Mouse (Mus musculus) neural tube, embryonic 12.5 days (tissue): ENCODE results near the gene Gramd2. TPM values are rescaled to one million over a fixed set of nuclear protein-coding genes. Genes with fewer than 3 reads are reported as not detected.

ENCODE experiments used
- ATAC-seq: fragments of 200-750 bp; cut with Nextera tagmentation; 2 replicates; pipeline ENCODE4 v1.8.0; 2017; ENCODE audit warnings: low read depth, mild to moderate bottlenecking, moderate TSS enrichment, moderate library complexity; ENCODE audit not compliant: low FRiP score
- H3K27ac ChIP-seq: fragments of 300-500 bp; sonication (generic); 2 replicates; pipeline ENCODE4 v1.5.1; 2016
- H3K27me3 ChIP-seq: fragments of 300-500 bp; sonication (generic); replicated peaks from 2 replicates; pipeline ENCODE4 v1.6.1; 2016; ENCODE audit warnings: mild to moderate bottlenecking
- H3K36me3 ChIP-seq: fragments of 300-500 bp; sonication (generic); 2 replicates; pipeline ENCODE4 v1.6.1; 2016; ENCODE audit warnings: mild to moderate bottlenecking
- H3K4me1 ChIP-seq: fragments of 300-500 bp; sonication (generic); 2 replicates; pipeline ENCODE4 v1.6.1; 2016
- H3K4me2 ChIP-seq: fragments of 300-500 bp; sonication (generic); replicated peaks from 2 replicates; pipeline ENCODE4 v1.6.1; 2016; ENCODE audit warnings: mild to moderate bottlenecking
- H3K4me3 ChIP-seq: fragments of 300-500 bp; sonication (generic); 2 replicates; pipeline ENCODE4 v1.5.1; 2016
- H3K9ac ChIP-seq: fragments of 300-500 bp; sonication (generic); 2 replicates; pipeline ENCODE4 v1.6.1; 2016; ENCODE audit warnings: mild to moderate bottlenecking
- H3K9me3 ChIP-seq: fragments of 300-500 bp; sonication (generic); 2 replicates; pipeline ENCODE4 v1.6.1; 2016; ENCODE audit warnings: mild to moderate bottlenecking
- WGBS: fragments of 180-500 bp; shearing (Covaris S2); methylation state at CpG from one replicate; pipeline ENCODE4 v1.1.7; 2016; 5-methylcytosine and 5-hydroxymethylcytosine counted together
- polyA plus RNA-seq: library from polyadenylated mRNA; unstranded; fragments of >200 nt; fragmentation: Nextera tagmentation; extraction: Ambion mirVana; gene quantifications from 2 replicates; pipeline ENCODE4 v1.2.1, GENCODE M21; 2016

The Gramd2 gene
- polyA plus RNA-seq, 1 experiment from 2014 or later: 0.56 TPM

- WGBS: 91% methylated on average over 12 of the region's 12 CpGs
- H3K9me3 ChIP-seq: no peaks in the 10 kb centered on the region
- H3K36me3 ChIP-seq: peaks cover 98% of the 10 kb centered on the region
- H3K4me1 ChIP-seq: no peaks in the 10 kb centered on the region
- H3K4me3 ChIP-seq: no peak overlapping the region
- no peaks in the 10 kb centered on the region for H3K27me3 ChIP-seq
- no peak for ATAC-seq
- no peak overlapping the region for H3K4me2 ChIP-seq
- H3K9ac ChIP-seq: no peak overlapping the region
- no peak overlapping the region for H3K27ac ChIP-seq
Observed at GRCm38 (mm10) chr9:59672195-59672894, 7.6 kb upstream of the Gramd2 start.

GRCm38 (mm10) chr9:59673427-59673826 lies 6.5 kb upstream of the Gramd2 start:
- ATAC-seq: no peak
- no peak overlapping the region for H3K27ac ChIP-seq
- 84% methylated on average over 2 of the region's 2 CpGs for WGBS
- H3K4me1 ChIP-seq: no peaks in the 10 kb centered on the region
- no peak overlapping the region for H3K4me3 ChIP-seq
- no peaks in the 10 kb centered on the region for H3K27me3 ChIP-seq
- no peak overlapping the region for H3K4me2 ChIP-seq
- H3K36me3 ChIP-seq: peaks cover 98% of the 10 kb centered on the region
- H3K9ac ChIP-seq: no peak overlapping the region
- no peaks in the 10 kb centered on the region for H3K9me3 ChIP-seq

- no peak overlapping the region for H3K4me2 ChIP-seq
- no peaks in the 10 kb centered on the region for H3K9me3 ChIP-seq
- H3K27me3 ChIP-seq: peaks cover 2% of the 10 kb centered on the region
- H3K27ac ChIP-seq: no peak overlapping the region
- H3K4me3 ChIP-seq: no peak overlapping the region
- H3K36me3 ChIP-seq: peaks cover 89% of the 10 kb centered on the region
- peaks cover 6% of the 10 kb centered on the region for H3K4me1 ChIP-seq
- WGBS: 89% methylated on average over 14 of the region's 14 CpGs
- no peak overlapping the region for H3K9ac ChIP-seq
- ATAC-seq: no peak
Observed at GRCm38 (mm10) chr9:59675598-59675997, 4.3 kb upstream of the Gramd2 start.

- no peak overlapping the region for H3K4me2 ChIP-seq
- H3K4me3 ChIP-seq: no peak overlapping the region
- peaks cover 8% of the 10 kb centered on the region for H3K4me1 ChIP-seq
- 28% methylated on average over 1 of the region's 1 CpGs for WGBS
- H3K27me3 ChIP-seq: peaks cover 11% of the 10 kb centered on the region
- no peak overlapping the region for H3K27ac ChIP-seq
- no peaks in the 10 kb centered on the region for H3K9me3 ChIP-seq
- no peak for ATAC-seq
- H3K36me3 ChIP-seq: peaks cover 62% of the 10 kb centered on the region
- no peak overlapping the region for H3K9ac ChIP-seq
Observed at GRCm38 (mm10) chr9:59678313-59678712, 1.6 kb upstream of the Gramd2 start.

GRCm38 (mm10) chr9:59680534-59680875 lies 561 bp downstream of the Gramd2 start:
- Histone ChIP-seq H3K36me3 (peaks cover 41% of the 10 kb centered on the region), H3K27ac (no peak overlapping the region), H3K9me3 (no peaks in the 10 kb centered on the region), H3K4me3 (peak overlapping the region; percentile 42), H3K27me3 (peaks cover 11% of the 10 kb centered on the region), H3K9ac (peak overlapping the region; percentile 54), H3K4me1 (peaks cover 8% of the 10 kb centered on the region), H3K4me2 (peak overlapping the region; percentile 94)
- ATAC-seq: peak; percentile 24; the same call in 1 of the 2 replicates
- WGBS: 10% methylated on average over 16 of the region's 16 CpGs

GRCm38 (mm10) chr9:59684020-59684419 lies 4.1 kb downstream of the Gramd2 start:
- no peak for ATAC-seq
- peaks cover 11% of the 10 kb centered on the region for H3K27me3 ChIP-seq
- H3K4me3 ChIP-seq: no peak overlapping the region
- H3K4me2 ChIP-seq: no peak overlapping the region
- H3K9ac ChIP-seq: no peak overlapping the region
- H3K27ac ChIP-seq: no peak overlapping the region
- peaks cover 8% of the 10 kb centered on the region for H3K4me1 ChIP-seq
- WGBS: 84% methylated on average over 2 of the region's 2 CpGs
- peaks cover 7% of the 10 kb centered on the region for H3K36me3 ChIP-seq
- no peaks in the 10 kb centered on the region for H3K9me3 ChIP-seq

- H3K4me2 ChIP-seq: no peak overlapping the region
- no peak for ATAC-seq
- 46% methylated on average over 6 of the region's 6 CpGs for WGBS
Observed at GRCm38 (mm10) chr9:59687416-59688046, 7.6 kb downstream of the Gramd2 start.

GRCm38 (mm10) chr9:59691635-59692094 lies 11.7 kb downstream of the Gramd2 start:
- no peaks in the 10 kb centered on the region for H3K9me3 ChIP-seq
- WGBS: 4% methylated on average over 23 of the region's 23 CpGs
- peak overlapping the region; percentile 26; the same call in 1 of the 2 replicates for H3K4me3 ChIP-seq
- H3K4me2 ChIP-seq: peak overlapping the region; percentile 60
- peaks cover 9% of the 10 kb centered on the region for H3K4me1 ChIP-seq
- no peaks in the 10 kb centered on the region for H3K36me3 ChIP-seq
- peak; percentile 85 for ATAC-seq
- 0 out of 2 replicates have a peak overlapping the region, but pooled peaks have one; percentile 17 for H3K9ac ChIP-seq
- H3K27ac ChIP-seq: no peak overlapping the region
- 0 out of 2 replicates have a peak, but pooled peaks cover 2% of the 10 kb centered on the region for H3K27me3 ChIP-seq

More at GRCm38 (mm10) chr9:59687416-59688046, 7.6 kb downstream of the Gramd2 start:
- 0 out of 2 replicates have a peak, but pooled peaks cover 2% of the 10 kb centered on the region for H3K27me3 ChIP-seq
- peaks cover 9% of the 10 kb centered on the region for H3K4me1 ChIP-seq
- H3K36me3 ChIP-seq: no peaks in the 10 kb centered on the region
- no peak overlapping the region for H3K27ac ChIP-seq
- no peak overlapping the region for H3K4me3 ChIP-seq
- no peak overlapping the region for H3K9ac ChIP-seq
- H3K9me3 ChIP-seq: no peaks in the 10 kb centered on the region

- H3K4me3 ChIP-seq: peak overlapping the region; percentile 26; the same call in 1 of the 2 replicates
- no peaks in the 10 kb centered on the region for H3K36me3 ChIP-seq
- H3K9ac ChIP-seq: no peak overlapping the region
- ATAC-seq: peak; percentile 25; the same call in 1 of the 2 replicates
- WGBS: 33% methylated on average over 9 of the region's 9 CpGs
- 0 out of 2 replicates have a peak, but pooled peaks cover 2% of the 10 kb centered on the region for H3K27me3 ChIP-seq
- no peak overlapping the region for H3K27ac ChIP-seq
- H3K4me2 ChIP-seq: peak overlapping the region; percentile 60
- H3K4me1 ChIP-seq: peaks cover 9% of the 10 kb centered on the region
- no peaks in the 10 kb centered on the region for H3K9me3 ChIP-seq
Observed at GRCm38 (mm10) chr9:59692145-59692544, 12.2 kb downstream of the Gramd2 start.

- H3K4me2 ChIP-seq: no peak overlapping the region
- H3K9ac ChIP-seq: no peak overlapping the region
- H3K27ac ChIP-seq: no peak overlapping the region
- peaks cover 9% of the 10 kb centered on the region for H3K4me1 ChIP-seq
- no peak for ATAC-seq
- H3K27me3 ChIP-seq: 0 out of 2 replicates have a peak, but pooled peaks cover 2% of the 10 kb centered on the region
- 60% methylated on average over 16 of the region's 16 CpGs for WGBS
- H3K4me3 ChIP-seq: no peak overlapping the region
- no peaks in the 10 kb centered on the region for H3K36me3 ChIP-seq
- no peaks in the 10 kb centered on the region for H3K9me3 ChIP-seq
Observed at GRCm38 (mm10) chr9:59694571-59695450, 14.9 kb downstream of the Gramd2 start.

- no peak overlapping the region for H3K4me3 ChIP-seq
- 43% methylated on average over 3 of the region's 3 CpGs for WGBS
- 0 out of 2 replicates have a peak, but pooled peaks cover 2% of the 10 kb centered on the region for H3K27me3 ChIP-seq
- H3K4me1 ChIP-seq: peaks cover 9% of the 10 kb centered on the region
- no peak overlapping the region for H3K27ac ChIP-seq
- H3K9me3 ChIP-seq: no peaks in the 10 kb centered on the region
- no peak overlapping the region for H3K9ac ChIP-seq
- H3K4me2 ChIP-seq: no peak overlapping the region
- no peak for ATAC-seq
- H3K36me3 ChIP-seq: no peaks in the 10 kb centered on the region
Observed at GRCm38 (mm10) chr9:59695451-59695813, 15.5 kb downstream of the Gramd2 start.

GRCm38 (mm10) chr9:59696381-59696780 lies 16.4 kb downstream of the Gramd2 start:
- ATAC-seq: no peak
- WGBS: 89% methylated on average over 3 of the region's 3 CpGs
- no peaks in the 10 kb centered on the region for H3K9me3 ChIP-seq
- H3K27me3 ChIP-seq: 0 out of 2 replicates have a peak, but pooled peaks cover 2% of the 10 kb centered on the region
- no peaks in the 10 kb centered on the region for H3K36me3 ChIP-seq
- no peak overlapping the region for H3K9ac ChIP-seq
- H3K4me1 ChIP-seq: peaks cover 9% of the 10 kb centered on the region
- H3K27ac ChIP-seq: no peak overlapping the region
- H3K4me2 ChIP-seq: no peak overlapping the region
- H3K4me3 ChIP-seq: no peak overlapping the region
